Mouse (Mus musculus) mouse embryonic stem cell (cell line): ENCODE measurements around the gene Gm20838.
"Not testable (repeated sequence)": the region's sequence is repeated elsewhere in the genome, so short reads cannot be mapped to it uniquely, and the experiment has no call there.

Source experiments
- in situ Hi-C, 2 experiments: fragments of 300-500 bp; cut with MboI; formaldehyde crosslinking; loops; 1 replicate in 1 of 2; 3 replicates in 1 of 2; pipeline ENCODE4 v1.14.3; 2019 to 2020; ENCODE audit warnings: low sequenced_read_pairs in 2 of 2, low pct_unique_long_range_greater_than_20kb in 1 of 2, mixed read lengths in 1 of 2; ENCODE audit not compliant: unreplicated experiment in 1 of 2

The Gm20838 gene

DNA sequence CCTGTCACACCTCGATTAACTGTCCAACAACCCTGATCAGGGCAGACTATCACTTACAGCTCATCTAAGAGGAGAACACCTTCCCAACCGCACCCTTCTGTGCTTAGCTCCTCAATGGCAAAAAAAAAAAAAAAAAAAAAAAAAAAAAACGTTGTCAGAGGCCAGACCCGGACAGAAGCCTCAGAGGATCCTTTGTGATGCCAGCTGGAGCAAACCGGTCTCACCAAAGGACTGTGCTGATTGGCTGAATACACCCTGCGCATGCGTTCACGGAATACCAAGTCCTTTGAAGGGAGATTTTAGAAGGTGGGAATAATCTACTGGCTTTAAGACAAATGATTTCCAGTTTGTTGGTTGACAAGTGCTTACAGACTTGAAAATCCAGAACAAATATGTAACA is at the start of gene Gm20838:
Gene Gm20838, minus strand, starts transcription at position 101 of the 400 bp plus-strand sequence.
- in situ Hi-C loops = not testable (repeated sequence)
